Mouse (Mus musculus) lung, adult 2 months (tissue): ENCODE data around the gene Gabarap. TPM values are rescaled to one million over a fixed set of nuclear protein-coding genes. Genes with fewer than 3 reads are reported as not detected.

Experiments used
- DNase-seq: peaks from one replicate; pipeline ENCODE4 v3.0.0; 2022
- H3K4me1 ChIP-seq: fragments of 200-500 bp; 2 replicates; pipeline ENCODE4 v1.6.1; 2011; ENCODE audit warnings: low read length; ENCODE audit not compliant: control insufficient read depth, insufficient read depth
- H3K4me3 ChIP-seq: fragments of 200-500 bp; replicated peaks from 2 replicates; pipeline ENCODE3; 2011; ENCODE audit warnings: low read depth, mild to moderate bottlenecking, control low read depth, low read length; ENCODE audit errors: extremely low read depth
- CTCF ChIP-seq: fragments of 200-500 bp; IDR thresholded peaks from 2 replicates; pipeline ENCODE4 v1.5.1; 2011; ENCODE audit warnings: mild to moderate bottlenecking, low read length, control low read depth; ENCODE audit not compliant: insufficient read depth
- POLR2A ChIP-seq: fragments of 200-500 bp; IDR thresholded peaks from 2 replicates; pipeline ENCODE4 v1.6.1; 2011; ENCODE audit warnings: low read depth, mild to moderate bottlenecking, control low read depth, low read length, borderline replicate concordance; ENCODE audit errors: extremely low read depth
- WGBS: fragments of 180-500 bp; shearing (Covaris S2); methylation state at CpG from one replicate; pipeline ENCODE4 v1.1.7; 2018; 5-methylcytosine and 5-hydroxymethylcytosine counted together
- polyA plus RNA-seq: library from polyadenylated mRNA; depleted of rRNA; stranded (reverse); fragments of >200 nt; gene quantifications from 2 replicates; pipeline ENCODE4 v1.2.3, GENCODE M21; 2012

Gabarap gene
- polyA plus RNA-seq, 1 experiment = 615 TPM

DNA sequence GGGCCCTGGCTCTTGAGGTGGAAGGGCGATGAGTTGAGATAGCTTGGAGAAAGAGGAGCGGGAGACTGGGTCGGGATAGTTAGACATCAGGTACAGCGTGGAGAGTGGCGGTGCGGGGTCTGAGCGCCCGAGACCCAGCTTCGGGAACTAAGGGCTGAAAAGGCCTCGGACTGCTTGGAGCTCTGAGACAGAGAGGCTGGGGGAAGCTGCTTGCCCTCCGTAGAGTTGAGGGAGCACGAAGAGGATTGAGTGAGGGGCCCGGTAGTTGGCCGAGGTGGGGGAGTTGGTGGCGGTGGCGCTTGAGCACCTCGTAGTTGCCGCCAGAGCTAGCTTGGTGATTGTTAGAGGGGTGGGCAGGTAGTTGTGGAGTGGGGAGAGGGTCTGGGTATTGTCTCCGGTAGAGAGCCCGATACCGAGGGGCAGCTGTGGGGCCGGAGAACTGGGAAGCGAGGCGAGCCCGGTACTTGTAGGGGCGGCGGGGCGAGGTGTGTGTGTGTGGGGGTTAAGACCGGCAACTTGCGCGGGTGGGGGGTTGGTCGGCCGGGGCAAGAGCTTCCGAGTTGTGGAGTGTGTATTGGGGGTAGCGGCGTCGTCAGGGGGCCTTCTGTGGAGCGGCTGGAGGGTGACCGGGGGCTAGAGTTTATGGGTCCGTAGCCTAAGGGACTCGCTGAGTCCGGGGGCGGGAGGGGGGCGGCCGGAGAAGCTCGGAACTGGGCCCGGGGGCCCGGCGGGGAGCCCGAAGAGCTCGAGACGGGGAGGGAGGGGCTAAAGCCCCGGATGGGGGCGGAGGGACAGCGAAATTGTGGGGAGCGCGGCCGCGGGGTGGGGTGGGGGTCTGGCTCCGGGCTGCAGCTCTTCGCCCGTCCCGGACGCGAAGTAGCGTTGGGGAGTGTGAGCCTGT lies 5.5 kb downstream of the Gabarap start:
- Histone ChIP-seq H3K4me1 (peaks cover 10% of the 10 kb centered on the region), H3K4me3 (peak overlapping the region; percentile 85)
- WGBS = 2% methylated on average over 66 of the region's 66 CpGs
- TF ChIP-seq POLR2A (no peak), CTCF (no peak)
- DNase-seq = peak; percentile 60

DNA sequence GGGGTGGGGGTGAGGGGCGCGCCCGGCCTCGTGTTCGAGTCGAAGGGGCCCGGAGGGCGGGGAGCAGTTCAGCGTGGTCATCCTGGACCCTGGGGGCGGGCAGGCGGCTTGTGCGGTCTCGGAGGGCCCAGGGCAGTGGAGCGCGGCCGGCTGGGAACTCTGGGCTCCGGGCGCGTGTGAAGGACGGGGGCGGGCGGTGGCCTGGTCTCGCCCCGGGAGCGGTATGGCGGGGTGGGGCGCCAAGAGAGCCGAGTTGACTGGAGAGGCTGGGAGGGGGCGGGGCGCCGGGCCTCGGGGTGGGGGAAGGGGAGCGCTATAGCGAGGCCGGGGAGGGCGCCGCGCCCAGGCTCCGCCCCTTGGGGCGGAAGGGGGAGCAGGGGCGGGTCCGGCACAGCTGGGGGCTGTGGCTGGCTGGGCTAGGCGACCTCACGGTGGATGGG lies 6.1 kb downstream of the Gabarap start:
- H3K4me1 ChIP-seq = peaks cover 10% of the 10 kb centered on the region
- peak overlapping the region; percentile 85 for H3K4me3 ChIP-seq
- no peak for TF ChIP-seq CTCF
- peak; percentile 66; the same call in 1 of the 2 replicates for TF ChIP-seq POLR2A
- 2% methylated on average over 41 of the region's 44 CpGs for WGBS
- DNase-seq = peak; percentile 87

DNA sequence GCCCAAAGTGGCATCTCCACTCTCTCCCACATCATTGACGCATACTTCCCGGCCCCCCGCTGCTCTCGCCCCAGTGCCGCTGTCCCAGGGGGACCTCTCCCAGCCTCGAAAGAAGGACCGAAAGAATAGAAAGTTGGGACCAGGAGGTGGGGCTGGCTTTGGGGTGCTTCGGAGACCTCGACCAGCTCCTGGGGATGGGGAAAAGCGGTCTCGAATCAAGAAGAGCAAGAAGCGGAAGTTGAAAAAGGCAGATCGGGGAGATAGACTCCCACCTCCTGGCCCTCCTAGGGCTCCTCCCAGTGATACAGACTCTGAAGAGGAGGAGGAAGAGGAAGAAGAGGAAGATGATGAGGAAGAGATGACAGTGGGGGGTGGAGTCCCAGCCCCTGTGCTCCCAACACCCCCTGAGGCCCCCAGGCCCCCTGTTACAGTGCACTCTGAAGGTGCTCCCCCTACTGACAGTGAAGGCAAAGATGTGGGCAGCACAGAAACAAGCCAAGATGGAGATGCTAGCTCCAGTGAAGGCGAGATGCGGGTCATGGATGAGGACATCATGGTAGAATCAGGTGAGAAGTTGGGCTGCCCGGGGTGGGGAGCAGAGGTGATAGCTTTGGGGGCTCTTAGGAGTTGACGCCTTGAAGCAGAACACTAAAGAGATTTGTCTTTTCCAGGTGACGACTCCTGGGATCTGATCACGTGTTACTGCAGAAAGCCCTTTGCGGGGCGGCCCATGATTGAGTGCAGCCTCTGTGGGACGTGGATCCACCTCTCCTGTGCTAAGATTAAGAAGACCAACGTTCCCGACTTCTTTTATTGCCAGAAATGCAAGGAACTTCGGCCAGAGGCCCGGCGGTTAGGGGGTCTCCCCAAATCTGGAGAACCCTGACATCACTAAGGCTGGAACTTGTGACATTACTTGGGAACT lies 7.9 kb downstream of the Gabarap start:
- 89% methylated on average over 27 of the region's 27 CpGs for WGBS
- Histone ChIP-seq H3K4me1 (peaks cover 9% of the 10 kb centered on the region), H3K4me3 (no peak overlapping the region)
- TF ChIP-seq CTCF (no peak), POLR2A (no peak)
- DNase-seq = no peak

DNA sequence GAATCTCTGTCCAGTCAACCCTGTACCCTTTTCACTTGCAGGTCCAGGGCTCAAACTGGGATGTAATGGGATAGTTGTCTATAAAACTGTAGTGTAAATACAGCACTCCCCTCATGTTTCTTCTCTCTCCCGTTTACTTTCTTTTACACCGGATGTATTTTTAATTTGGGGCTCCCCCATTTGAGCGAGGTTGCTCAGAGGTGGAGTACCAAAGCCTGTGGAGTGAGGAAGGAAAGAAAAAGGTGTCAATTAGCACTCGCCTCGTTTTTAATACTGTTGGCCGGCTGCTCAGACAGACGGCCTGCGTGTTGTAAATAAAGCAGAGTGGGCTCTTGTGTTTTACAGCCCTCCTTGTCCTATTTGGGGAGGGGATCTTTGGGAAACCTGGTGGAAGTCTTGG lies 8.7 kb downstream of the Gabarap start:
- Histone ChIP-seq H3K4me1 (peaks cover 9% of the 10 kb centered on the region), H3K4me3 (no peak overlapping the region)
- 77% methylated on average over 8 of the region's 8 CpGs for WGBS
- no peak for DNase-seq
- no peak for TF ChIP-seq POLR2A

GRCm38 (mm10) chr11:70000396-70000898 lies 9.5 kb downstream of the Gabarap start, which contains the start of gene Dvl2:
Dvl2 (plus strand) TSS chr11:70000595.
- peaks cover 9% of the 10 kb centered on the region for H3K4me1 ChIP-seq
- DNase-seq = peak; percentile 80
- TF ChIP-seq POLR2A (peak; percentile 97), CTCF (no peak)
- WGBS = 1% methylated on average over 48 of the region's 48 CpGs
- peak within 1 kb of the TSS; percentile 90 for H3K4me3 ChIP-seq

GRCm38 (mm10) chr11:70001159-70001558 lies 10.2 kb downstream of the Gabarap start:
- Histone ChIP-seq H3K4me1 (peaks cover 9% of the 10 kb centered on the region), H3K4me3 (peak overlapping the region; percentile 90)
- DNase-seq = no peak
- TF ChIP-seq CTCF (no peak), POLR2A (no peak)
- WGBS = 11% methylated on average over 8 of the region's 8 CpGs

DNA sequence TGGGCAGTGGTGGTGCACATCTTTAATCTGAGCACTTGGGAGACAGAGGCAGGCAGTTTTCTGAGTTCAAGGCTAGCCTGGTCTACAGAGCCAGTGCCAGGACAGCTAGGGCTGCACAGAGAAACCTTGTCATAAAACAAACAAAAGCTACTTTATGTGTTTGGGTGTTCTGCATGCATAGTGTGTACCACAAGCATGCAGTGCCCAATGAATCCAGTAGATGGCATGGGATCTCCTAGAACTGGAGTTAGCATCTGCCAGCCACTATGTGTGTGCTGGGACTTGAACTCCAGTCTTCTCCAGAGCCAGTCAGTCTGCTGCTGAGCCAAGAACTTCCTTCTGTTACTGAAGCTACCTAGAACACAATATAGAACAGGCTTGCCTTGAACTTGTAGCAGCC lies 10.9 kb downstream of the Gabarap start:
- H3K4me3 ChIP-seq = no peak overlapping the region
- DNase-seq = no peak
- TF ChIP-seq POLR2A (no peak), CTCF (0 out of 2 replicates have a peak, but pooled peaks have one; percentile 5)
- H3K4me1 ChIP-seq = peaks cover 9% of the 10 kb centered on the region

GRCm38 (mm10) chr11:70002471-70002870 lies 11.5 kb downstream of the Gabarap start:
- Histone ChIP-seq H3K4me1 (peaks cover 9% of the 10 kb centered on the region), H3K4me3 (no peak overlapping the region)
- WGBS = 83% methylated on average over 2 of the region's 2 CpGs
- no peak for DNase-seq
- TF ChIP-seq POLR2A = no peak
- TF ChIP-seq CTCF = no peak

- DNase-seq = no peak
- H3K4me3 ChIP-seq = no peak overlapping the region
- no peak for TF ChIP-seq POLR2A
- peak; percentile 30; the same call in 1 of the 2 replicates for TF ChIP-seq CTCF
- WGBS = 57% methylated on average over 5 of the region's 5 CpGs
- peaks cover 9% of the 10 kb centered on the region for H3K4me1 ChIP-seq
Observed at GRCm38 (mm10) chr11:70005521-70005920, 14.6 kb downstream of the Gabarap start.

GRCm38 (mm10) chr11:70010033-70010432 lies 19.1 kb downstream of the Gabarap start:
- Histone ChIP-seq H3K4me1 (peaks cover 2% of the 10 kb centered on the region; the same call in 1 of the 2 replicates), H3K4me3 (no peak overlapping the region)
- no peak for DNase-seq
- no peak for TF ChIP-seq POLR2A
- TF ChIP-seq CTCF = no peak
- WGBS = 82% methylated on average over 6 of the region's 6 CpGs
